ENCODE assay signal across 8 mouse cellular contexts in the genomic region with DNA sequence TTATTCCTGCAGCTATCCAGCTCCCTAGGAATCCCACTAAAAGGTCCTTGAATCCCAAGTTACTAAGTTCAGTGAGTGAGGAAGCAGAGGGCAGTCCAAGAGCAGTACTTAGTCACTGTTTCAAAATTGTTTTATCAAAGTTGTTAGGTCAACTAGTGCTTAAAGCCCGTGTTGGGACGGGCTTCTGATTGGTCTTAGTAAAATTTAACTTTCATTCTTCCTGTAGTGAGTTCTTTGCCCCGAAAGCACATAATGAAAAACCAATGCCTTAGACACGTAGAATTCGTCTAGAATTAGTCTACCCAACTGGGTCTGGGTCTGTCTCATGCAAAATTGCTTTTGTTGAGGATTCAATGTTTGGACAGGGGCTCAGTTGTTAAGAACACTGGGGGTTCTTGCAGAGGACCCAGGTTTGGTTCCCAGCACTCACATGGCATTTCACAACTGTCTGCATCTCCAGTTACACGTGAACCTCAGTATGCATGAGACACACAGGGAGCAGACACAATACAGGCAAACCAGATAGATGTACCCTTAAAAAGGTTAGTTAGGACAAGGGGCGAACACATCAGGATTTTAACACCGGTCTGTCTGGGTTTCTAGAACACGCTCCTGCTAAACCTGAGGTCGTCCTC. TPM values are rescaled to one million over a fixed set of nuclear protein-coding genes. Genes with fewer than 3 reads are reported as not detected.
A peak's percentile ranks its signal among the peaks of the same experiment; 100 is the strongest.
DNase-seq lines count a peak whose midpoint lies in the region; ATAC-seq lines count a peak whose summit lies in the region.

No protein-coding gene starts in this region.

- H3K4me1 ChIP-seq in heart, embryonic 10.5 days, result peaks cover 22% of the 10 kb centered on the region
- peaks cover 23% of the 10 kb centered on the region for H3K4me1 ChIP-seq in hindbrain, embryonic 13.5 days (replicated peaks)

- DNase-seq in heart, embryonic 10.5 days (ENCODE audit: low spot score), result no peak
- DNase-seq in heart, postnatal 10 days, result no peak
- DNase-seq in c-Kit-negative CD71-positive TER-119-positive erythroid progenitor cells, embryonic 14.5 days (ENCODE audit: low read depth, low spot score), result peak; percentile 15
- peak; percentile 6 for DNase-seq in lung, postnatal 36 days
- no peak for DNase-seq in Muller cell, postnatal 12 days (ENCODE audit: inconsistent ontology term)
- DNase-seq in cerebellum, adult 9-11 months, result no peak
- no peak for DNase-seq in gastrocnemius, adult 18-20 months (ENCODE audit: low spot score)

- intact Hi-C loops in heart, postnatal 10 days (cut with DNase I), result no loop called here

- H3K4me3 ChIP-seq in heart, embryonic 10.5 days, result peak overlapping the region; percentile 98
- H3K4me3 ChIP-seq in hindbrain, embryonic 13.5 days, result peak overlapping the region; percentile 93

- ATAC-seq in hindbrain, embryonic 13.5 days (ENCODE audit: low FRiP score), result peak; percentile 54

- peak overlapping the region; percentile 62 for H3K4me2 ChIP-seq in hindbrain, embryonic 13.5 days

- H3K9ac ChIP-seq in hindbrain, embryonic 13.5 days, result peak overlapping the region; percentile 97

- H3K27ac ChIP-seq in heart, embryonic 10.5 days, result peak overlapping the region; percentile 97
- peak overlapping the region; percentile 92 for H3K27ac ChIP-seq in hindbrain, embryonic 13.5 days

- 24% methylated on average over 10 of the region's 10 CpGs for WGBS in heart, embryonic 10.5 days
- WGBS in hindbrain, embryonic 13.5 days, result 27% methylated on average over 10 of the region's 10 CpGs

- no peaks in the 10 kb centered on the region for H3K27me3 ChIP-seq in heart, embryonic 10.5 days (ENCODE audit: insufficient read depth, poor library complexity, severe bottlenecking)
- H3K27me3 ChIP-seq in hindbrain, embryonic 13.5 days, result no peaks in the 10 kb centered on the region

- peaks cover 4% of the 10 kb centered on the region; the same call in 1 of the 2 replicates for H3K9me3 ChIP-seq in heart, embryonic 10.5 days
- H3K9me3 ChIP-seq in hindbrain, embryonic 13.5 days, result no peaks in the 10 kb centered on the region

- H3K36me3 ChIP-seq in heart, embryonic 10.5 days, result peaks cover 16% of the 10 kb centered on the region
- H3K36me3 ChIP-seq in hindbrain, embryonic 13.5 days, result peaks cover 10% of the 10 kb centered on the region

RNA-seq across cellular contexts. Expression of gene Pitpnb, which starts 0.7 kb away (rescaled TPM):
- 93.7 and 105 TPM in 2 replicates for polyA plus RNA-seq in heart, embryonic 10.5 days (2016; fragmentation: Nextera tagmentation; extraction: Ambion mirVana)
- 10 to 100 TPM; 55.4 to 57.8 TPM for total RNA-seq in heart, postnatal 10 days (2021)
- 96.3 and 96.8 TPM in 2 replicates for polyA plus RNA-seq in hindbrain, embryonic 13.5 days (2015; fragmentation: Nextera tagmentation; extraction: Ambion mirVana)
- total RNA-seq in gastrocnemius, adult 18-20 months (2021), result 10 to 100 TPM; 21.1 to 22.0 TPM

Comparison
In these comparisons a context has a peak if more than half of its experiments do, and no peak if none do; other contexts are left out.
1. DNase-seq: peak in c-Kit-negative CD71-positive TER-119-positive erythroid progenitor cells, embryonic 14.5 days (single experiment) and lung, postnatal 36 days (single experiment); none in heart, embryonic 10.5 days (single experiment), heart, postnatal 10 days (0 of 2), Muller cell, postnatal 12 days (single experiment), cerebellum, adult 9-11 months (single experiment) and gastrocnemius, adult 18-20 months (single experiment).